Mouse (Mus musculus) T-helper 1 cell (primary cell): ENCODE results near the gene Ambra1.

ENCODE experiments used
- in situ Hi-C: fragments of 300-600 bp; cut with MboI, MseI; formaldehyde crosslinking; loops from one replicate; pipeline ENCODE4 v1.15.1; 2025; ENCODE audit warnings: high pct_unique_total_duplicates

Gene Ambra1

DNA sequence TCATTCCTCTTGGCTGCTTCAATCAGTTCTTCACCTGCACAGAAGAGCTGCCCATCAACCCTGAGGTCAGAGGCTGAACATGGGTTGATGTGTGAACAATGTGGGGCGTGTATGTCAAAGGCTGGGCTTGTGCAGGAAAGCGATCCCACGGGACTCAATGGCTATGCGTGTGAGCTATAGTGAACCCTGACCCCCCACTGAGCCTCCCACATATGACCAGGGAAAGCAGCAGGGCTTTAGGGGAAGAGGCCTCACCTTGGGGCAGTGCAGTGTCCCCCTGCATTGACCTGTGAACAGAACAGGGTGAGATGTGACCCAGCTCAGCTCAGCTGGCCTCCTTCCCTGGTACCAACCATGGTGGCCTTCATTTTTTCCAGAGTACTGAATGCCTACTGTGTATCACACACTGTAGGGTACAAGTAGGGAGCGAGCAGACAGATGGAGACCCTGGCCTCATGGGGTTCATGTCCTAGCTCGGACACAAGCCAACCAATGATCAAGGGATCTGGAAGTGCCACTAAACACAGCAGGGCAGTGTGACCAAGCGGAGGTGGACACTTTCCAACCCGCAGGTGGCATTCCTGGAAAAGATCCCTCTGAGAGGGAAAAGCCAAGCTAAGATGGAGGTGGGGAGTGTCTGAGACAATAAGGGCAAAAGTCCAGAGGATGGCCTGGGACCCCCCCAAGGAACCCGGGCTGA lies 205.0 kb downstream of the Ambra1 start:
- in situ Hi-C loops, result no loop called here

DNA sequence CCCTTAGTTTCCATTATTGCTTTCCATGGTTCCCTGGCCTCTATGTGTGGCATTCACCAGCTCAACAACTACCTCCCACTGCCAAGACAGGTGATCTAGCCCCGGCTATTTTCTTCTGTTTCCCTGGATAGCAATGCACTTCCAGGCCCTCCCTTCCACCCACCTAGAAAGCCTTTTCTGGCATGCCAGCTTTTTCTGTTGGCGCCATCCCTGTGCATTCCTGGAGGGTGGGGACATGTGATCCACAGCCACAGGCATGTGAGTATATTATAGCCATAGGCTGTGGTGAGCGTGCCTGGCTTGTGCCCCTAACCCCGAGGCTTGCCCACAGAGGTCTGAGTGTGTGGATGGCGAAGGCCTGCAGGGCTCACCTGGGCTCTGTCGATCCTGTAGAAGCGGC lies 206.2 kb downstream of the Ambra1 start:
- in situ Hi-C loops, result no loop called here

DNA sequence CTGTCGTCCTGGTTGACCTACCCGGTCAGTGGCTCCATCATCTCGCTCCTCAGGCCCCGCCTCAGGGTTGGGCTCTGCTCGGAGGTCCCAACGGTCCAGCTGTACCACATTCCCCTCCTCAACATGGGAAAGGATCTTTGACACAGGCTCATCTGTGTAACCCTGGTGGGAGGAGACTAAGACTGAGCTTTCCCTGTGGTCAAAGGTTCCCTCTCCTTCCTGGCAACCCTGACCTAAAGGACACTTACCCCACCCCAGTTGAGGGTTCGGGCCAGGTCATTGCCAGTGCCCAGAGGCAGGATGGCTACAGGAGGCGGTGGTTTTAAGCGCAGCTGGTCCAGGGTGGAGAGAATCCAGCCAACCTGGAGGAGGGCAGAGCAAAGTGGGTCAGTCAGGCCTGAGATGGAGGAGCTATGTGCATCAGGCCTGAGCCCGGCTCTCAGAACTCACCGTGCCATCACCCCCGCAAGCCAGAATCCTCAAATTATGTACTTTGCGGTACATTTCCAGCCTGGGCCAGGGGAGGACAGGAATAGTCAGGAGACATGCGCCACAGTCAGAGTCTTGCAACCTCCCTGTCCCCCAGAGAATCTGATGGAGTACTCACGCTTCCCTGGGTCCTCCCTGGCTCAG lies 209.5 kb downstream of the Ambra1 start:
- in situ Hi-C loops, result no loop called here

DNA sequence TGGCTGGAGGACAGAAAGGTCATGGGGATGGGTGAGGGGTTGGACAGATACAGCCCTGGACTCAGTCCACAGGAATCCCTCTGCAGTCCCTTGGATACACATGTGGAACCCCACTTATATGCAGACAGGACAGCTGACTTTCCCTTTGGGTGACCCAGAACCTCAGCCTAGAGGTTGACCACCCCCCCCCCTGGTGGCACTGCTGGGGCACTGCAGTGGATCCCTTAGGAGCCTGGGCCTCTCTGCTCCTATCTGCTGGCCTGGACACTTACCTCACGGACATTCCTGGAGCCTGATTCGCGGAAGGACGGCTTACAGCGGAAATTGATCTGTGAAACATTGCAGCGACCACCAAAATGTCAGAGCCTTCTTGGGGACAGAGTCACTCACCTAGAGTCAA lies 212.4 kb downstream of the Ambra1 start:
- in situ Hi-C loops, result no loop called here

DNA sequence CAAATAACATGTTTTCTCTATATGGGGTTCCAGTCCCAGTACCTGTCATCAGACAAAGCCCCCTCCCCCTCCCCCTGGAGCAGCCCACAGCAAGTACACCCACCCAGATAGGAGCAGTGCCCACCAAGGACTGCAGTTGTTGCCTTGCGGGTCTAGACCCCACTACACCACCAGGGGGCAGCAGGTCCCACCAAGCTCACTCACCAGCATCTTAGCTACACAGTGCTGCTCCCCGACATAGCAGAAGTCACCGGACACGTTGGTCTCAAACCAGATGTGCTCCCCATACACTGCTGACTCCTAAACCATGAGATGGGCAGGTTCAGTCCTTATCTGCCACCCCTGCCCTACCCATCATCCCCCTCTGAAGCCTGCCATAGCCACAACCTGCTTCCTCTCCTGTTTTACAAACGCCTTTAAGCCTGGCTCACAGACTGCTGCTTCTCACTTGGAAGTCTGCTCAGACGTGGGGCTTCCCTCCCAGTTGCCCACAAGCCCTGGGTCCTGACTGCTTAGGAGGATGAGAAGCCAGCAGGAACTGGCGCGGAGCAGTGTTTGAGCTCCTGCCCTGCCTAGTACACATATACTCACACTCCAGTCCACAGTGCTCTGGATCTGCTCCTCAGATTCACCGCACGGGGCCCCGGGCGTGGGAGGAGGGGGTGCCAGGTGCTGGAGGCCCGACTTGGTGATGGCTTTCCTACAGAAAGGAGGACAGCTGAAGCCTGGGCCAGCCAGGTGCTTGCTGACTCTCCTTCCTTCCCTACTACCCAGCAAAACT lies 214.4 kb downstream of the Ambra1 start:
- in situ Hi-C loops, result no loop called here

DNA sequence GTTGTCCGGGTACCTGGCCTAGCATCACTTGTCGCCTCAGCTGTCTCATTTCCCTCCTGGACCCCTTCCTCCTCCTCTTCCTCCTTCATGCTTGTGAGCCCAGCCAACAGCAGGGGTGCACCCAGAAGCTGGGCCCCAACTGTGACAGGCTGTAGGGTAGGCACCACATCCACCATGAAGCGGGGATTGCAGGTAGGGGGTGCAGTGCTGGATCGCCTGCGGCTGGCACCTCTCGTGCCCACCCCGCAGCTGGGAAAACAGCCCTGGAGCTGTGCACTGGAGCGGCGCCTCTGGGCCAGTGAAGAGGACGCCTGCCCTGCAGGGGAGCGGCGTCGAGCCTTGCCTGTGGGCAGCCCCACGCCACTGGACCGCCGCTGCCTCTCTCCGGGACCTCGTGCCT lies 215.5 kb downstream of the Ambra1 start, which contains the start of gene Gm9821:
Gene Gm9821, plus strand, starts transcription at position 221 of the 400 bp plus-strand sequence.
- in situ Hi-C loops, result no loop called here

DNA sequence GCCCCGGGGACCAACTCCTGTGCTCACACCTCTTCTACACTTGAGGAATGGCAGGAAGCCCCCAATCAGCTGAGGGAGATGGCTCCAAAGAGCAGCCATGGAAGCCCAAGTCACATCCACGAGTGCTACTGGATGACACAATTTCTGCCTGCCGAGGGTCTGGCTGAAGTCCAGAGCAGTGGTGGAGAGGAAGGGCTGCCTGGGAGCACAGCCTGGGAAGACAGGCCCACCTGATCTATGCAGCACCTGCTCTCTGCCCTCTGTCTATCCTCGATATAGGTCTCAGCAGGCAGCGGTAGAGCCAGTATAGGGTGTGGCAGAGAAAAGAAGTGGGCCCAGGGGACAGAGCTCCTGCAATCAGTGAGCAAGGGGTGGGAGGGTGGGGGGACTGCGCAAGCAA lies 216.9 kb downstream of the Ambra1 start:
- in situ Hi-C loops, result no loop called here

DNA sequence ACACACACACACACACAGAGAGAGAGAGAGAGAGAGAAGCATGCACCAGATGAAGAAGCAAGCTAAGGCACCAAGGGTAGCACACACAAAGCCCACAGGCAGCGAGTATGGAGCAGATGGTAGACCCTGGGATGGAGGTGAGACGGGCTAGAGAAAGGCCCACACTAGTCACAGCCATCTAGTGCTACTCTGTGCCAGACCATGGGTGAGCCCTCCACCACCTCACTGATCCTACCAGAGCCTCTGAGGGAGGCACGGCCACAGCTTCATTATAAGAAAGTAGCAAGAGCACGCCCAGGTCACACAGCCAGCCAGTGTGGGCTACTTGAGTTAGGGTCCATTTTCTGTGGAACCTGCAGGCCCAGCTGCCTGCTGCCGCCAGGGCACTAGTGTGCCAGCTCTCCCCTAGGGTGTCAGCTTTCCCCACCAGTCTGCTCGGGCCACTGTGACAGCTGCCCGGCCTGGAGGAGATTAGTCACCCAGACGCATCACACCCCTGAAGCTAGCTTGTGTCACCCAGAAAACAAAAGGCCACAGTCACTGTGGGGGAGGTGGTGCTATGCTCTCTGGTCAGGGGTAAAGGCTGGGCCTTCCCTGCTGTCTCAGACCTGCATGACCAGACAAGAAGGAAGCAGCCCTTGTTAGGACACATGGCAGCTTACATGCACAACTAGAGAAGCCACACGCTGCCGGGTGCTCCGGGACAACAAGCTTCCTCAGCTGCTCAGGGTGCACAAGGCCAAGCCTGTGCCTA lies 217.6 kb downstream of the Ambra1 start:
- in situ Hi-C loops, result no loop called here

DNA sequence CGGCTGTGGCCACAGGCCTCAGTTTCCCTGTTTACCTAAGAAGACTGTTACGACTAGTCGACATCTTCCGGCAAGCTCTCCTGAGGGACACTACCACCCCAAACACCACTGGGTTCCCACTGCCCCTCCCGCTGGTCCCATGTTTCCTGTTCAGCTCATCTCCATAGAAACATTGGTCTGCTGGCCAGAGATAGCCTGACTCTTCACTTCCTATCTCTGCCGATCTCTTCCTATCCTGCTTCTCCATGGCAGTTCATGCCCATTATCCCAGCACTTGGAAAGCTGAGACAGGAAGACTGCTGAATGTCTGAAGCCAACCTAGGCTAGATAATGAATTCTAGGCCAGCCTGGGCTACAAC lies 218.2 kb downstream of the Ambra1 start:
- in situ Hi-C loops, result no loop called here

DNA sequence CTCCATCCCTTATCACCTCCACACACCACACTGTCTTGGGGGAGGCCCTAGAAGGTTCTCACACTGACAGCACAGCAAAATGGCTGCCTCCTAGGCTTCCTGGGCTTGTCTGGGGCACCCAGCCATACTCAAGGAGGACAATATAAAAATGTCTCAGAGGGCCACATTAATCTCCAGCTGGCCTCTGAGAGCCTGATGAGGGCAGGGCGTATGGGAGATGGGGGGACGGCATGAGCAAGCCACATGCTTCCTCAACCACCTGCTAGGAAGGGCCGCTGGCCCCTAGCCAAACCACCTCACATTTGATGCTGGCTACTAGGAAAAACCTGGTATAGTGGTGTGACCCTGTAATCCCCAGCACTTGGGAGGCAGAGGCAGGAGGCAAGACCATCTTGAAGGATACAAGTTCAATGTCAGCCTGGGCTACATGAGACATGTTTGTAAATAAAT lies 218.9 kb downstream of the Ambra1 start:
- in situ Hi-C loops, result no loop called here

DNA sequence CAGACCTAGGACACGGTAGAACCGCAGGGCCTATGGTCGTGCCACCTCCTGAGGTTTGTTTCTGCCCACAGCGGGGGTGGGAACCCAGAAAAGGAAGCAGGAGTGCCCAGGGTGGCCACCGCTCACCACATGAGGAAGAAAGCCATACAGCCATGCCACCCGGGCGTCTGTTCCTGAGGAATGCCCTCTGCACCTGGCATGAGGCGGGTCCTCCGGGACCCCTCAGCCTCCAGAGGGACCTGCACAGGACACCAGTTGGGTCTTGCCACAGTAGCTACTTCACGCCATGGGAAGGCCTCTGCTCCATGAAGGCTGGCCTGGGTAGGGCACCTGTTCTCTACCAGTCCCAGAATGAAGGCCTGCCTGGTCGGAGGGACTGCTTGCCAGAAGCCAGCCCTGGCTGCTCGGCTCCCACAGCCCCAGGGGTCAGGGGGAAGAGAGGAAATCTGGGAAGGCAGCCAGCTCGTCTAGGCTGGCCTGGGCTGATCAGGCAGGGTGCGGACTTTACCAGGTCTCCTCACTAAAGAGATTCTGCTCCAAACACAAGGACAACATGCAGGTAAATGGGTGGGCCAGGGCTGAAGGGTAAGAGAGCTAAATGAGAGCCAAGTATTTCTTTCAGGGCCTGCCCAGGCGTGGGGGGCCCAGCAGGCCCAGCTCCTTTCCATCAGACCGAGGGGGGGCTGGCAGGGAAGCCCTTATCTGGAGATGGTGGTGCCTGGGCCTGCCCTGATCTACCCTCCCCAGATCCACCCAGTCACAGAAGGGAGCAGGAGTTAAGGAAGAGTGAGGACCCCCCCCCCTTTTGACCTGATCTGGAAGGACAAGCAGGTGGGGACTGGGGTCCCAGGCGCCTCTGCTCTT lies 219.7 kb downstream of the Ambra1 start:
- in situ Hi-C loops, result loop anchor here (25.0 kb wide), 1 partner anchor 1513 kb away; the partner anchor contains the start of gene Cd82

DNA sequence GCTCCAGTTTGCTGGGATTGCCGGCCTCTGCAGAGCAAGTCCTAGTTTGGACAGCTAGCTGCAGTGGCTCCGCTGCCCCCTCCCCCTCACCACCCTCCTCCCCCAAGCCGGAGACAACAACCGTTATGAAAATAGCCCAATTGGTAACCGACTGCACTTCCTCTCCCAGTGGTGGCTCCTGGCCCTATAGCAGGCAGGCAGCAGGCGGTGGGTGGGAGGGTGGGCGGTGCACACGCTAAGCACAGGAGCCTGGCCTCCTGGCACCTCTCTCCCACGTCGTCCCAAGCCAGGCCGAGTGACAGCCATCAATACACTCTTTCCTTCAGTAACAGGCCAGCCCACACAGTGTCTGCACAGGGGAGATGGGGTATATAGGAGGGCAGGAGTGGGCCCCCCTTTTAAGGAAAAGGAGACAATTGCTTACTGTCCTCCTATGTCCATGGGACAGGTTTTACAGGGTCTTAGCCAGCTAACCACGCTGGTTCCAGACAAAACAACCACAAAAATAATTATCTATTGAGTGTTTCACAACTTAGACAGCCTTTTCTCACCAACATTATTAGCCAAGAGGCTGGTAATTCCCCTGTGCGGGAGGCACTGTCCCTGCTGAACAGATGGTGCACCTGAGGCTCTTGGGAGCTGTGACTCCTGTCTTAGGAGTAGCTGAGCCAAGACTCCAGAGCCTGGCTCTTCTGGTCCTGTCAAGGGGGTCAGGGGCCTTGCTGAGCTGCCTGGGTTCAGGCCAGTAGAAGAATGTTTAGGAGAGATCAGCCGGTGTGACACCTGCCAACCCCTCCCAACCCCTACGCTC lies 220.5 kb downstream of the Ambra1 start:
- in situ Hi-C loops, result loop anchor here (25.0 kb wide), 1 partner anchor 1512 kb away; the partner anchor contains the start of gene Cd82

DNA sequence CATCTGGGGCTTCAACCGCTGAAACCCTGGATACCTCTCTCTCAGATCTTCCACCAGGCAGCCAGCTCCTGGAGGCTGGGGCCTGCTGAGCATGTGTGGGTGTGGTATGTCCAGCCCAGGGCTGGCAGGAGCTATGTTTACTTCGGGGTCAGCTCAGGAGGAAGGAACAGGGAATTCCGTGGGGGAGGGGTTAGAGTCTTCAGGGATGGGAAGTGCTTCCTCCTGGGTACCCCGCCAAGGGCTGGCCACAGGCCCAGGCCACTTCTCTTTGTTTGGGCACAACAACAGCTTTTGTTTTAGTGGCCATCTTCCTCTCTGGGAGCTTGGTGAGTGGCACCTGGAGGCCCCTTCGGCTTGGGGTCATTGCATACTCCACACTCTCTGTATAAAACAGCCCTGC lies 223.9 kb downstream of the Ambra1 start:
- in situ Hi-C loops, result loop anchor here (25.0 kb wide), 1 partner anchor 1508 kb away; the partner anchor contains the start of gene Cd82

DNA sequence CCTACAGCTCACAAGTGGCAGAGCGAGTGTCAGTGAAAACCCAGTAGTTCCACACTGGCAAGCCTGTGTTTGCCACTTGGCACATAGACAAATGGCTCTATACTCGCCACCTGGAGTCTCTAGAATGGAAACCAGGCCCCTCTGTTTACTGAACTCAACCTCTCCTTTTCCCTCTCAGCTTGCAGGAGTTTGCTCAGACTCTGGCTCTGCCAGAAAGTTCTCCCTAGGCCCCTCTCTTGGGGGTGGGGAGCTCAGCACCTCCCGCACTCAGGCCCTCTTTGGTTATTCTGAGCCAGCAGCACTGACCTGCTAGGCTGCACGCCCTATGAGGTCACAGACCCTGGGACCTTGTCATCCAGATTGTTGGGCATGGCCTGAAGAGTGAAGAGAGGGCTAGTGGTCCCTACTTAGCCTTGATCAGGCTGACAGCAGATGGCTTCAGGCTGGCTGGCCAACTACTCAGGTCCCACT lies 225.2 kb downstream of the Ambra1 start:
- in situ Hi-C loops, result loop anchor here (25.0 kb wide), 1 partner anchor 1507 kb away; the partner anchor contains the start of gene Cd82

DNA sequence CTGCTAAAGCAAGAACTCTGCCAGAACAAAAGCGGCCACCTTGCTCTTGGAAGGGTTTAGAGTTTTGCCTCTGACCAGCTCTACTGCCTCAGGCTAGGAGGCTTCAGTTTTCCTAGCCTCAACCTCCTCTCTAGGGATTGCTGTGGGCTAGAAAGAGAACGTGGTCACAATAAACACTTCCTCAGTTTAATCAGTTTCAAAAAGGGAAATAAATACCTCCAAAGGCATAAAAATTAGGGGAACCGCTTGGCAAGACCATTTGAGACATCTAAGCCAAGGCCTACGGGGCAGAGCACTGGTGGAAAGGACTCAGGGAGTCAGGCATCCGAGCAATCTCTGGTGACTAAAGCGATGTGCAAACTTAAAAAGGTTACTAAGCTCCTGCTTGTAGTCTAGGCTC lies 225.9 kb downstream of the Ambra1 start:
- in situ Hi-C loops, result loop anchor here (25.0 kb wide), 1 partner anchor 1506 kb away; the partner anchor contains the start of gene Cd82

DNA sequence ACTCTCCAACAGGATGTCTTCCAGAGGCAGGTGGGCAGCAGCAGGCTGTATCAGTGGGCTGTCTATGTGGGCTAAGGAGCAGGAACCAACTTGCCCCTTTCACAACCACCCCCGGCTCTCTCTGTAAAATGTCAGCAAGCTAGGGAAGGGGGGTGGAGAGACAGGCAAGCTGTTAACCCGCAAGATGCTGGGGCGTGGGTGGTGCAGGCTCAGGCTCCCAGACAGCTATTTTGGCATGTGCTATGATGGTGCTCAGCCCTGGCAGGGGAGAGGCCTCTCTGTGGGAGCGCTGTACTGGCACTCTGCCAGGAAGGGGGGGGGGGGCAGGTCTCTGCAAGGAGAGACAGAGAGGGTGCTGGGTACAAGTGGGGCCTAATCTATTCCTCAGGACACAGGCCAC lies 227.2 kb downstream of the Ambra1 start:
- in situ Hi-C loops, result loop anchor here (25.0 kb wide), 1 partner anchor 1505 kb away; the partner anchor contains the start of gene Cd82

DNA sequence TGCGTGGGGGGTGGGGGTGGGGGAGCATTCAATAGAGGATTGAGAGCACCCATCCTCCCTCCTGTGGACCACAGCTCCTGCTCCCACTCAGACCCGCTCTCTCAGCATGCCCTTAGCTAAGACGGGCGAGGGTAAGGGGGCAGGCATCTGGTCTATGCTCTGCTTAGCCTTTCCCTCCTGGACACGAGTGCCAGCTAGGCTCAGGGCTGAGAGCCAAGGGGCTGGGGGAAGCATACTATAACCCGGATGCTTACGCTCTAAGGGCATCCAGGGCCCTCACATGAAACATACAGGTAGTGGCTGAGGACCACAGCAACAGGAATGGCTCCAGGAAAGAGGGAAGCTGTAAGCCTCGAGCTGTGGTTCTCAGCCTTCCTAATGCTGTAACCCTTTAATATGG lies 228.1 kb downstream of the Ambra1 start:
- in situ Hi-C loops, result loop anchor here (25.0 kb wide), 1 partner anchor 1504 kb away; the partner anchor contains the start of gene Cd82

DNA sequence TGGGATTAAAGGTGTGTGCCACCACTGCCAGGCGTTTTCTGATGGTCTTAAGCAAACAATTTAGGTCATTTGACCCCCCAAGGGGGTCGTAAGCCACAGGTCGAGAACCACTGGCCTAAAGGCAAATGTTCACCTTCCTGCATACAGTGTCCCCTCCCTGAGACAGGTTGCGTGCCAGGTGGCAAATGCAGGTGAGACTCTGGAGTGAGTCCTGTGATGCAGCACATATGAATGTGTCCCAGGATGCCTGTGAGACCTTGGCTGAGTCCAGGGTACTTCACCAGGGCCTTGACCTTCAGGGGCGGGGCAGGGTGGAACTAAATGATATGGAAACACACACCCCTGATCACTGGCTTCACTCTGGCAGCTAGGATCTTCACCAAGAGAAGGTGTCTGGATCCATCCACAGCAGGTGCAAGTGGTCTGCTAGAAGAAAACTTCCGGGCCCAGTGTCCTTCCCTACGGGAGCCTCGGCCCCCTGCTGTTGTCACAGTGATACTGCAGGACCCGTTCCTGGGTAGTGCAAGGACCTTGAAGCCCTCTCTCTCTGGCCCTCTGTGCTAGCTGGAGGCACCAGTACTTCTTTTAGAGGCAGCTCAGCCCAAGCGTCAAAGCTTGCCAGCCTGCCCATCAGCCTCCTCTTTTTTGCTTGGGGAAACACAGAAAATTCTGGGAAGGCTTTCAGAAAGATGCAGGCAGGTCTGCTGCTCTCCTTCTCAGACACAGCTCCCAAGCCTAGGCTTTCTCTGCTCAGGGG lies 228.9 kb downstream of the Ambra1 start:
- in situ Hi-C loops, result loop anchor here (25.0 kb wide), 1 partner anchor 1503 kb away; the partner anchor contains the start of gene Cd82
